Mouse (Mus musculus) right cerebral cortex, postnatal 36 days (tissue): Measurements from ENCODE around the gene Spocd1.

ENCODE experiments used
- DNase-seq, 2 experiments: peaks; one replicate each; pipeline ENCODE4 v3.0.0; 2022; ENCODE audit warnings: low spot score in 2 of 2, mixed read lengths in 1 of 2

Spocd1 gene

DNA sequence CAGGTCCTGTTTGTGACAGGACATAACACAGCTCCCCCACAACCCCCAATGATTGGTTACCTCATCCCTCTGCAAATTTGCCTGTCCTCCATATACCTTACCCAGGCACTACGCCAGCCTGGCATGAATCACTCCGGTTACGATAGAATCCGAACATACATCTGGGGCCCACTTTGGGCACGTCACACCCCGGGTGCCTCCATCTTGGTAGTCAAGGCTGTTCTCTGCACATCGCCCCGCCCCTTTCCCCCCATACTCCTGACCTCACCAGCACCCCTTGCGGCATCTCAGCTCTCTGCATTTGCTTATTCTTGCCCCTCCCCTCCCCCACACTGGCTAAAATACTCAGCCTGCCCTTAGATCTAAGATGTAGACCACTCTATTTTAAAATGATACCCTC, 76.5 kb downstream of the Spocd1 start:
- DNase-seq = no peak

DNA sequence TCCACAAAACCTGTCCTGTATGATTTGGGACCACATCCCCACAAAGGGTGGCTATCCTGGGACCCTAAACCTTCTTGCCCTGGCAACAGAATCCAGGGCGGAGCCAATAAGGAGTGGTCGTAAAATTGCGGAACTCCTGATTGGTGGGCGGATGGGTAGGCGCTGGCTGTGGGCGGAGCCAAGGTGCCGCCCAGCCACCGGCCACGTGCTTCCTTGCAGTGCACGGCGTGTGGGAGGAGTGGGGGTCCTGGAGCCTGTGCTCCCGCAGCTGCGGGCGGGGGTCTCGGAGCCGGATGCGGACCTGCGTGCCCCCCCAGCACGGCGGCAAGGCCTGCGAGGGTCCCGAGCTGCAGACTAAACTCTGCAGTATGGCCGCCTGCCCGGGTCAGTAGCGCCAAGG, 77.5 kb downstream of the Spocd1 start:
- no peak for DNase-seq
